20 mouse cellular contexts compared by ENCODE assay signal in genomic region chr16:21242946-21243345, GRCm38 (mm10). TPM values are rescaled to one million over a fixed set of nuclear protein-coding genes. Genes with fewer than 3 reads are reported as not detected.
A peak's percentile ranks its signal among the peaks of the same experiment; 100 is the strongest.
DNase-seq lines count a peak whose midpoint lies in the region; ATAC-seq and TF ChIP-seq lines count a peak whose summit lies in the region.
"Had no signal": no experiment of that assay in that cellular context is flagged by ENCODE, and none has a peak within 500 bp of the region (broad histone marks: within the 10 kb centered on the region; RNA-seq: fewer than 3 reads in every experiment).

No protein-coding gene starts in this region.

- no peaks in the 10 kb centered on the region for H3K36me3 ChIP-seq in hindbrain, postnatal 0 days (ENCODE audit: insufficient read depth, low read length)
- H3K36me3 ChIP-seq in hindbrain, embryonic 13.5 days: no peaks in the 10 kb centered on the region
- H3K36me3 ChIP-seq in limb, embryonic 10.5 days: no peaks in the 10 kb centered on the region
- H3K36me3 ChIP-seq: hindbrain, embryonic 15.5 days; liver, embryonic 12.5 days had no signal

- H3K9ac ChIP-seq in hindbrain, postnatal 0 days (replicated peaks; ENCODE audit: low read length): no peak overlapping the region
- no peak overlapping the region for H3K9ac ChIP-seq in hindbrain, embryonic 13.5 days
- H3K9ac ChIP-seq: hindbrain, embryonic 15.5 days; liver, embryonic 12.5 days; lung, embryonic 14.5 days had no signal

- no peak overlapping the region for H3K27ac ChIP-seq in hindbrain, postnatal 0 days
- H3K27ac ChIP-seq in hindbrain, embryonic 13.5 days: no peak overlapping the region
- H3K27ac ChIP-seq in limb, embryonic 10.5 days: peak overlapping the region; percentile 81
- H3K27ac ChIP-seq: hindbrain, embryonic 15.5 days; left cerebral cortex, adult 2 months; liver, embryonic 12.5 days had no signal

- H3K4me2 ChIP-seq in hindbrain, postnatal 0 days (ENCODE audit: low read depth, low read length): no peak overlapping the region
- no peak overlapping the region for H3K4me2 ChIP-seq in hindbrain, embryonic 13.5 days
- H3K4me2 ChIP-seq: hindbrain, embryonic 15.5 days; liver, embryonic 12.5 days; lung, embryonic 14.5 days had no signal

- ATAC-seq in hindbrain, postnatal 0 days: no peak
- ATAC-seq in hindbrain, embryonic 13.5 days (ENCODE audit: low FRiP score): no peak
- ATAC-seq: intestine, embryonic 16.5 days; liver, embryonic 12.5 days had no signal

- no peaks in the 10 kb centered on the region for H3K9me3 ChIP-seq in hindbrain, postnatal 0 days (ENCODE audit: low read length)
- H3K9me3 ChIP-seq in hindbrain, embryonic 13.5 days: no peaks in the 10 kb centered on the region
- H3K9me3 ChIP-seq in limb, embryonic 10.5 days (replicated peaks): no peaks in the 10 kb centered on the region
- H3K9me3 ChIP-seq: hindbrain, embryonic 15.5 days; liver, embryonic 12.5 days had no signal

- 0 out of 2 replicates have a peak, but pooled peaks have one; percentile 5 for TF ChIP-seq CTCF in hindbrain, postnatal 0 days (IDR thresholded peaks at IDR 0.05; ENCODE audit: low read depth)

- H3K27me3 ChIP-seq in hindbrain, postnatal 0 days (ENCODE audit: insufficient read depth, low read length): peaks cover 3% of the 10 kb centered on the region; the same call in 1 of the 2 replicates
- H3K27me3 ChIP-seq in hindbrain, embryonic 13.5 days: peaks cover 51% of the 10 kb centered on the region
- H3K27me3 ChIP-seq in limb, embryonic 10.5 days (ENCODE audit: low read depth, poor library complexity, severe bottlenecking): peaks cover 26% of the 10 kb centered on the region

- peak; percentile 29 for DNase-seq in hindbrain, postnatal 0 days (ENCODE audit: low spot score)
- peak; percentile 28 for DNase-seq in brain, adult 2 months (ENCODE audit: low read depth, low spot score)
- peak; percentile 74 for DNase-seq in embryo, embryonic 10 days (ENCODE audit: low spot score)
- DNase-seq in limb, embryonic 10.5 days (ENCODE audit: low spot score): no peak
- DNase-seq in liver: no peak
- no peak for DNase-seq in ovary, postnatal 10 days (ENCODE audit: low spot score)
- DNase-seq: adrenal gland, adult 8-10 months; cerebellum, adult 18-20 months; cerebellum, postnatal 36 days; kidney, postnatal 36 days; left cerebral cortex, postnatal 4 days; lung, embryonic 14.5 days; lung, postnatal 4 days; right cerebral cortex, postnatal 4 days had no signal

- 41% methylated on average over 8 of the region's 8 CpGs for WGBS in hindbrain, postnatal 0 days
- WGBS in hindbrain, embryonic 13.5 days: 26% methylated on average over 8 of the region's 8 CpGs
- 15% methylated on average over 8 of the region's 8 CpGs for WGBS in limb, embryonic 10.5 days

- no peak overlapping the region for H3K4me3 ChIP-seq in hindbrain, postnatal 0 days (ENCODE audit: low read length)
- H3K4me3 ChIP-seq in hindbrain, embryonic 13.5 days: no peak overlapping the region
- H3K4me3 ChIP-seq in limb, embryonic 10.5 days: 0 out of 2 replicates have a peak overlapping the region, but pooled peaks have one; percentile 6
- H3K4me3 ChIP-seq: hindbrain, embryonic 15.5 days; left cerebral cortex, adult 2 months; liver, embryonic 12.5 days had no signal

- H3K4me1 ChIP-seq in hindbrain, postnatal 0 days (ENCODE audit: insufficient read depth, low read length): peaks cover 7% of the 10 kb centered on the region
- H3K4me1 ChIP-seq in hindbrain, embryonic 13.5 days (replicated peaks): peaks cover 53% of the 10 kb centered on the region
- H3K4me1 ChIP-seq in limb, embryonic 10.5 days: peaks cover 100% of the 10 kb centered on the region

RNA-seq across cellular contexts. Expression of gene Ephb3, which starts 38.4 kb away (rescaled TPM):
- 21.4 and 22.3 TPM in 2 replicates for total RNA-seq in hindbrain, postnatal 0 days (2014; rRNA removed)
- 8.3 and 8.6 TPM in 2 replicates for polyA plus RNA-seq in hindbrain, postnatal 0 days (2015; fragmentation: Nextera tagmentation; extraction: Ambion mirVana)
- 13.3 and 14.7 TPM in 2 replicates for polyA plus RNA-seq in hindbrain, embryonic 13.5 days (2015; fragmentation: Nextera tagmentation; extraction: Ambion mirVana)
- 31.0 and 48.3 TPM in 2 replicates for polyA plus RNA-seq in limb, embryonic 10.5 days (2016; fragmentation: Nextera tagmentation; extraction: Ambion mirVana)
- total RNA-seq: granulocyte monocyte progenitor cell, adult 5-6 weeks had no signal

Comparison
In these comparisons a context has a peak if more than half of its experiments do, and no peak if none do; other contexts are left out.
1. DNase-seq: peak in hindbrain, postnatal 0 days (single experiment), brain, adult 2 months (single experiment) and embryo, embryonic 10 days (single experiment); none in limb, embryonic 10.5 days (single experiment), liver (single experiment) and ovary, postnatal 10 days (single experiment).